Mouse (Mus musculus) liver, embryonic 16.5 days (tissue): ENCODE measurements around the gene Aox1. TPM values are rescaled to one million over a fixed set of nuclear protein-coding genes. Genes with fewer than 3 reads are reported as not detected.

ENCODE experiments used
- ATAC-seq: fragments of 200-750 bp; cut with Nextera tagmentation; 2 replicates; pipeline ENCODE4 v1.8.0; 2017; ENCODE audit warnings: low read depth, mild to moderate bottlenecking, moderate number of reproducible peaks, moderate library complexity
- H3K27ac ChIP-seq: fragments of 300-500 bp; sonication (generic); 2 replicates; pipeline ENCODE4 v1.5.1; 2014; ENCODE audit warnings: mild to moderate bottlenecking, low read length
- H3K27me3 ChIP-seq: fragments of 300-500 bp; sonication (generic); 2 replicates; pipeline ENCODE4 v1.6.1; 2014; ENCODE audit warnings: low read depth, low read length, mixed read lengths; ENCODE audit not compliant: control insufficient read depth, insufficient read depth
- H3K36me3 ChIP-seq: fragments of 300-500 bp; sonication (generic); 2 replicates; pipeline ENCODE4 v1.6.1; 2014; ENCODE audit warnings: mild to moderate bottlenecking; ENCODE audit not compliant: control insufficient read depth, insufficient read depth
- H3K4me1 ChIP-seq: fragments of 300-500 bp; sonication (generic); 2 replicates; pipeline ENCODE4 v1.6.1; 2014; ENCODE audit warnings: low read depth, low read length, mixed read lengths; ENCODE audit not compliant: control insufficient read depth
- H3K4me2 ChIP-seq: fragments of 300-500 bp; sonication (generic); 2 replicates; pipeline ENCODE4 v1.6.1; 2014; ENCODE audit warnings: low read depth, low read length, mixed read lengths
- H3K4me3 ChIP-seq: fragments of 300-500 bp; sonication (generic); 2 replicates; pipeline ENCODE4 v1.5.1; 2014; ENCODE audit warnings: low read depth, mild to moderate bottlenecking, low read length
- H3K9ac ChIP-seq: fragments of 300-500 bp; sonication (generic); 2 replicates; pipeline ENCODE4 v1.6.1; 2014; ENCODE audit warnings: low read depth, low read length
- H3K9me3 ChIP-seq: fragments of 300-500 bp; sonication (generic); replicated peaks from 2 replicates; pipeline ENCODE4 v1.6.1; 2016; ENCODE audit warnings: low read length; ENCODE audit not compliant: control insufficient read depth
- WGBS: fragments of 180-500 bp; shearing (Covaris S2); extraction: QIAGEN DNeasy Blood & Tissue Kit; methylation state at CpG from one replicate; pipeline ENCODE4 v1.1.7; 2014; ENCODE audit not compliant: insufficient replicate concordance; 5-methylcytosine and 5-hydroxymethylcytosine counted together
- polyA plus RNA-seq: library from polyadenylated mRNA; unstranded; fragments of >200 nt; fragmentation: Nextera tagmentation; extraction: Ambion mirVana; gene quantifications from 2 replicates; pipeline ENCODE4 v1.2.1, GENCODE M21; 2015

The Aox1 gene
- polyA plus RNA-seq, 1 experiment from 2014 or later, result 0.44 TPM

GRCm38 (mm10) chr1:58107066-58107465, 77.3 kb downstream of the Aox1 start:
- Histone ChIP-seq H3K4me2 (no peak overlapping the region), H3K4me3 (no peak overlapping the region), H3K36me3 (no peaks in the 10 kb centered on the region), H3K27me3 (no peaks in the 10 kb centered on the region), H3K9ac (no peak overlapping the region), H3K4me1 (no peaks in the 10 kb centered on the region), H3K27ac (no peak overlapping the region), H3K9me3 (no peaks in the 10 kb centered on the region)
- ATAC-seq, result no peak
- WGBS, result 65% methylated on average over 2 of the region's 2 CpGs

- H3K27ac ChIP-seq, result no peak overlapping the region
- WGBS, result 64% methylated on average over 5 of the region's 5 CpGs
- H3K4me1 ChIP-seq, result no peaks in the 10 kb centered on the region
- H3K27me3 ChIP-seq, result no peaks in the 10 kb centered on the region
- no peaks in the 10 kb centered on the region for H3K9me3 ChIP-seq
- no peak overlapping the region for H3K9ac ChIP-seq
- no peak for ATAC-seq
- H3K4me3 ChIP-seq, result no peak overlapping the region
- H3K36me3 ChIP-seq, result no peaks in the 10 kb centered on the region
- H3K4me2 ChIP-seq, result no peak overlapping the region
These were observed 80.5 kb downstream of the Aox1 start for GRCm38 (mm10) chr1:58110241-58110640.

GRCm38 (mm10) chr1:58111315-58111714, 81.6 kb downstream of the Aox1 start:
- Histone ChIP-seq H3K9me3 (no peaks in the 10 kb centered on the region), H3K4me3 (no peak overlapping the region), H3K36me3 (no peaks in the 10 kb centered on the region), H3K9ac (no peak overlapping the region), H3K27me3 (no peaks in the 10 kb centered on the region), H3K4me2 (no peak overlapping the region), H3K4me1 (no peaks in the 10 kb centered on the region), H3K27ac (no peak overlapping the region)
- WGBS, result 67% methylated on average over 4 of the region's 4 CpGs
- ATAC-seq, result no peak

DNA sequence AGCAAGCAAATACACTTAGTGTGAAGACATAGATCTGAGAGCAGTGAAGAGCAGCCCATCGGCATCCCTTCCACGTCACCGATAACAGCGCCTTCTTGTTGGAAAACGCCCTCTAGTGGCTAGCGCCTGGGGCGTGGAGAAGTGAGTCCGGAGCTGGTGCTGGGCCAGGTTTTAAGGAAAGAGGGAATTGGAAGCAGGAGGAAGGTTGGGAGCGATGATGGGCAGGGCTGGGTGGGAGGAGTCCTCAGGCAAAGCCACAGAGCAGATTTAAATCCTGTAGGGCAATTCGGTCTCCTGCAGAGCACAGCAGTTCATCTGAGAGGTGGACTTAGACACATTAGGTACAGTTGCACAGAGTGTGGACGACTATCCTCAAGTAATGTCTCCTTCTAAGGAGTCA, 83.1 kb downstream of the Aox1 start, which contains the start of gene Aox3:
TSS of gene Aox3 (plus strand) at position 251 of the 400 bp plus-strand sequence.
- H3K4me2 ChIP-seq, result 0 out of 2 replicates have a peak within 1 kb of the TSS, but pooled peaks have one; percentile 5
- no peaks in the 10 kb centered on the region for H3K36me3 ChIP-seq
- H3K9ac ChIP-seq, result no peak within 1 kb of the TSS
- WGBS, result 19% methylated on average over 11 of the region's 11 CpGs
- 0 out of 2 replicates have a peak within 1 kb of the TSS, but pooled peaks have one; percentile 11 for H3K4me3 ChIP-seq
- no peaks in the 10 kb centered on the region for H3K9me3 ChIP-seq
- no peaks in the 10 kb centered on the region for H3K27me3 ChIP-seq
- ATAC-seq, result peak; percentile 71
- no peak within 1 kb of the TSS for H3K27ac ChIP-seq
- H3K4me1 ChIP-seq, result no peaks in the 10 kb centered on the region

DNA sequence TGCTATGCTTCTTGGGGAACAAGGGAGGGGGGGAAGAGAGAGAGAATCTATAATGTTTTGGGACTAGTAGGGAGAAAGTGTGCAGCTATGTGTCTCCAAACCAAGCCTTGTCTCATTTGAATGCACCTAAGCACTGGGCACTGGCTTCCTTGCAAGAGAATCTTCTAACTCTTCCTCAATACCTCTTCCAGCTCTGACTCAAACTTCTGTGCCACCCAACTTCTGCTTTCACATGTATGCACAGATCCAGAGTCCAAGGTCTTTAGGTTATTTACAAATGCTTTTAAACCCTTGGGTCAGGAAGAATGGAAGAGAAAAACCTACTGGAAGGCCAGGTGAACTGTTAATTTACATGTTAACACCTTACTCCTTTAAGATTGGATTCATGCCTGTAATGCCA, 83.7 kb downstream of the Aox1 start:
- H3K27me3 ChIP-seq, result no peaks in the 10 kb centered on the region
- no peak for ATAC-seq
- no peaks in the 10 kb centered on the region for H3K36me3 ChIP-seq
- no peak overlapping the region for H3K4me2 ChIP-seq
- H3K27ac ChIP-seq, result no peak overlapping the region
- H3K9ac ChIP-seq, result no peak overlapping the region
- 0 out of 2 replicates have a peak overlapping the region, but pooled peaks have one; percentile 11 for H3K4me3 ChIP-seq
- no peaks in the 10 kb centered on the region for H3K4me1 ChIP-seq
- no peaks in the 10 kb centered on the region for H3K9me3 ChIP-seq

DNA sequence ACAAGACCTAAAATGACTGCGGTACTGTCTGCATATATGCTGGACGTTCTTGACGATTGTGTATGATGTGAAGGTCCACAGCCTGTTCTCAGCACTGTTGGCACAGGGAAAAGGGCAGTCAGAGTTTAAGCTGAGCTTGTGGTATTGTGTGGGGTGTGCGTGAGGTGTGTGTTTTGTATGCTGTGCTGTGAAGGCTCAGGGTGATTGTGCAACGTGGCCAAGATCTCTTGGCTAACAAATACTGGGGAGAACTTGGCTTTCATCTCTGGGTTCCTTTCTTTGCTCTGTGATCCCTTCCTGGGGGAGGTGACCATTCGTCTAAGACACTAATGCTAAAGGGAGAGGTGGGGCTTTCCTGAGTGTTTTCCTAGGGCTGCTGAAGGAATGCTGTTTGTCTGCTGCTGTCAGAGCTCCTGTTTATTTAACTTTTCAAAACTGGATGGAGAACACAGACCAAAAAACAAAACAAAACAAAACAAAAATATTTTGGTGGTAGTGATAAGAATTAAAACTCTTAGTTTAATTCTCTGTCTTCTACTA, 84.4 kb downstream of the Aox1 start:
- Histone ChIP-seq H3K4me2 (0 out of 2 replicates have a peak overlapping the region, but pooled peaks have one; percentile 5), H3K27ac (no peak overlapping the region), H3K4me1 (no peaks in the 10 kb centered on the region), H3K36me3 (no peaks in the 10 kb centered on the region), H3K9ac (no peak overlapping the region), H3K4me3 (no peak overlapping the region), H3K27me3 (no peaks in the 10 kb centered on the region), H3K9me3 (no peaks in the 10 kb centered on the region)
- 50% methylated on average over 6 of the region's 6 CpGs for WGBS
- peak; percentile 62 for ATAC-seq

- no peak overlapping the region for H3K27ac ChIP-seq
- H3K4me3 ChIP-seq, result no peak overlapping the region
- no peak for ATAC-seq
- WGBS, result 42% methylated on average over 12 of the region's 12 CpGs
- H3K9ac ChIP-seq, result no peak overlapping the region
- no peaks in the 10 kb centered on the region for H3K4me1 ChIP-seq
- no peaks in the 10 kb centered on the region for H3K9me3 ChIP-seq
- no peak overlapping the region for H3K4me2 ChIP-seq
- H3K36me3 ChIP-seq, result no peaks in the 10 kb centered on the region
- no peaks in the 10 kb centered on the region for H3K27me3 ChIP-seq
These were observed 85.1 kb downstream of the Aox1 start for GRCm38 (mm10) chr1:58114666-58115375.

GRCm38 (mm10) chr1:58118231-58118630, 88.5 kb downstream of the Aox1 start:
- WGBS, result 62% methylated on average over 3 of the region's 3 CpGs
- H3K4me1 ChIP-seq, result no peaks in the 10 kb centered on the region

DNA sequence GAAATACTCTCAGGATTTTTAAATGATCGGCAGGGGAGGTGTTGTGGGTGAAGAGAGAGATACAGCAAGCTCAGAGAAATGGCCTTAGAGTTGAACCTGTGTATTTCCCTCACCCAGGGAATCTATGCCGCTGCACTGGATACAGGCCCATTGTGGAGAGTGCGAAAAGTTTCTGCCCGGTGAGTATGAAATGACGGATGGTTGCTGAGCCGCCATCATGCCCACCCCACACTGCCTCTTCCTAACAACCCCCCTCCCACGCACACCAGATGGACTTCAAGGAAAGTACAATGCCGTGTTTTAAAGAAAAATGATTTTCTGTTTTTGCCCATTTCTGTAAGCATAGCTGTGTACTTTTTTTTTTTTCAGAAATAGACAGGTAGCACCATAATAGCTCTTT, 95.2 kb downstream of the Aox1 start:
- no peaks in the 10 kb centered on the region for H3K4me1 ChIP-seq
- H3K9me3 ChIP-seq, result no peaks in the 10 kb centered on the region
- no peaks in the 10 kb centered on the region for H3K27me3 ChIP-seq
- no peak overlapping the region for H3K9ac ChIP-seq
- ATAC-seq, result no peak
- H3K27ac ChIP-seq, result no peak overlapping the region
- WGBS, result 71% methylated on average over 8 of the region's 8 CpGs
- H3K4me2 ChIP-seq, result no peak overlapping the region
- H3K36me3 ChIP-seq, result no peaks in the 10 kb centered on the region
- H3K4me3 ChIP-seq, result no peak overlapping the region

More at GRCm38 (mm10) chr1:58118231-58118630, 88.5 kb downstream of the Aox1 start:
- Histone ChIP-seq H3K9me3 (no peaks in the 10 kb centered on the region), H3K4me3 (no peak overlapping the region), H3K27me3 (no peaks in the 10 kb centered on the region), H3K36me3 (no peaks in the 10 kb centered on the region), H3K4me2 (no peak overlapping the region), H3K27ac (no peak overlapping the region), H3K9ac (no peak overlapping the region)
- no peak for ATAC-seq
